Mouse (Mus musculus) CH12F3 (cell line): ENCODE data around the gene Grid1.

ENCODE experiments used
- in situ Hi-C: fragments of 300-500 bp; cut with MboI; formaldehyde crosslinking; loops from 2 replicates; pipeline ENCODE4 v1.14.3; 2020; ENCODE audit warnings: low sequenced_read_pairs

Gene Grid1

GRCm38 (mm10) chr14:35167451-35167850, 347.5 kb downstream of the Grid1 start:
- in situ Hi-C loops: no loop called here

DNA sequence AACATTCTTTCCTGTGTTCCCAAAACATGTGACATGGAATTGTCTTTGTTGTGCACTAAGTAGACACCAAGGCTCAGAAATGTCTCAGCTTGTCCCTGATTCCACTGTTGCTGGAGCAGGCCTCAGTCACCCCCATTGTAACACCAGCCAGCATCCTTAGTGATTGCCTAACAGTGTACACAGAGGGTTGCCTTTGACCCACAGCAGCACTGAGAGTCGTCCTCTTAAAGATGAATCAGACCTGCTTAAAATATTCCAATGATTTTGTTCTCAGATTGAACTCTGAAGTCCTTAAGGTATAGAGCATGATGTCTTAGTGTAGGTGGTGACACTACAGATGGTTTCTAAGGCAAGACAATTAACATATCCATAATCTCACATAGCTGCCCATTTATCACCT, 354.0 kb downstream of the Grid1 start:
- in situ Hi-C loops: no loop called here

GRCm38 (mm10) chr14:35176021-35176420, 356.1 kb downstream of the Grid1 start:
- in situ Hi-C loops: no loop called here

DNA sequence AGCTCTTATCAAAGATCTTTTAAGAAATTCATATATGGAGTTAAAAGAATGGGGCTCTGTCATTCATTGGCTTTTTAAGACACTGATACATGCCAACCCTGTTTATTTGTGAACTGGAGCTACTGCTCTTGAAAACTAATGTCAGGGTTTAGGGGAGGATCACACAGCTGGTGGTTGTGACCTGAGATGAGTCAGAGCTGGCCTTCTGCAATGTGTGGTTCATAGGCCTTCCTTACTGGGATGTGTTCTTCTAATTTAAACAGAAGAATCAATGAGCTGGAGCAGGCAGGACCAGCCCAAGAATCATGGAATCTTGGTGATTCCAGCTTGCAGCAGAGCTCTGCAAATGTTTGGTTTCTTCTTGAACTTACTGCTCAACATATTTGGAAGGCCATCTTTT, 359.2 kb downstream of the Grid1 start:
- in situ Hi-C loops: no loop called here

GRCm38 (mm10) chr14:35185399-35185798, 365.5 kb downstream of the Grid1 start:
- in situ Hi-C loops: no loop called here

GRCm38 (mm10) chr14:35192256-35192655, 372.3 kb downstream of the Grid1 start:
- in situ Hi-C loops: no loop called here

DNA sequence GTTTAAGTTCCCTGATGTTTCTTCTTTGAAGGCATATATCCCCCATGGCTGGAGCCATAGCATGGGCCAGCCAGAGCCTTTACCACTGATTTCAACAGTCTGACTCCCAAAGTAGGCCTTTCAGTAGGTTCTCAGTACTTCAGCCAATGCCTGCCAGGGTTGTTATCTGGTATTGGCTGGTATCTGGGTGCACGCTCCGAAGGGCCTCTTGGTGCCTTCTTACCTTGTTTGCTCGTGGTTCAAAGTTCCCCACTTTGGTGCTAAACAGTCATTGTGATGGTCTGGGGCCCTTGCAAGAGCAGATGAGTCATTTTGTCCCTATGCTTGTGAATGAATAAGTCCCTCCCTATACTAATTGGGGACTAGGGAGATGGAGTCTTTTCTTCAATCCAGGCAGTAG, 377.5 kb downstream of the Grid1 start:
- in situ Hi-C loops: no loop called here

DNA sequence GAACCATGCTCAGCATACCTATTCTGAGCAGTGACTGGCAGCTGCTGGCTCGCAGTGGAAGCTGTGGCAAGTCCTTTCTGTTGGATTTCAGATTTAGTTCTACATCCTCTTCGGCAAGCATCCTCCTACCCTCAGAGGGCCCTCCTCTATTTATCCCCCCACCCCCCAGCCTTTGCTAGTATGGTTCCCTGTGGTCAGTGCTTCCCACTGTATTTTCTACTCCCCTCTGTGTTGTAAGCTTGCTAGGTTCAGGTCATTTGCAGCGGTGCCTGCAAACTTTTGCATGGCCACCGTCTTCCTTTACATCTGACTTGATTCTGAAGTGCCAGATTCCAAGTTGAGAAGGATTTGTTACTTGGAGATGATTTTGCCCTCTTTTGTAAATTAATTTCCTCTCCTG, 378.5 kb downstream of the Grid1 start:
- in situ Hi-C loops: no loop called here

DNA sequence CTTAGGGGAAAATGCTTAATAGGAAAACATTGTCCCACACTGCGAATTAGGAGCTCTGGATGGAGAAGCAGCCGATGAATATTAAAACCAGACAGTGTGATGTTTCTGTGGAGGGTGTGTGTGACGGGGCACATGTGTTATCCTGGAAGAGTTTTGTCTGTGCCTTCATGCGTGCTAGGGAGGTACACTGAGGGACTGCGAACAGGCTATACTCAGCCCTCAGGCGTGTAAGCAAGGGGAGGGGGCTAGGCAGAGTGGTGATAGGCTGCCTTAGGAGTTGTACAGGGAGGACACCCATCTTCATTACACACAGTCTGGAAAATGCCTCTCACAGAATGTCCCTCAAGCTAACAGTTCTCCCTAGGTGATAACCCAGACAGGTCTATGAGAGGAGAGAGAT, 379.0 kb downstream of the Grid1 start:
- in situ Hi-C loops: no loop called here

DNA sequence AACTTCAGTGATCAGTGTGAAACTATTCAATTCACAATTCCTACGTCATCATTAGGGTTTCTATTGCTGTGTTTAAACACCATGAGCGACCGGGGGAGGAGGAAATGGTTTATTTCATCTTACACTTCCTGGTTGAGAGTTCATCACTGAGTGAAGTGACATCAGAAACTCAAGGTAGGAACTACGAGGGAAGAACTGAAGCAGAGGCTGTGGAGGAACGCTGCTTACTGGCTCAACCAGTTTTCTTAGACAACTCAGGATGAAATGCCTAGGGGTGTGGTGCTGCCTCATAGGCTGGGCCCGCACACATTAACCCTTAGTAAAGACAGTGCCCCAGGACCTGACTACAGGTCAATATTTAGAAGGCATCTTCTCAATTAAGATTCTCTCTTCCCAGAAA, 389.5 kb downstream of the Grid1 start:
- in situ Hi-C loops: no loop called here

DNA sequence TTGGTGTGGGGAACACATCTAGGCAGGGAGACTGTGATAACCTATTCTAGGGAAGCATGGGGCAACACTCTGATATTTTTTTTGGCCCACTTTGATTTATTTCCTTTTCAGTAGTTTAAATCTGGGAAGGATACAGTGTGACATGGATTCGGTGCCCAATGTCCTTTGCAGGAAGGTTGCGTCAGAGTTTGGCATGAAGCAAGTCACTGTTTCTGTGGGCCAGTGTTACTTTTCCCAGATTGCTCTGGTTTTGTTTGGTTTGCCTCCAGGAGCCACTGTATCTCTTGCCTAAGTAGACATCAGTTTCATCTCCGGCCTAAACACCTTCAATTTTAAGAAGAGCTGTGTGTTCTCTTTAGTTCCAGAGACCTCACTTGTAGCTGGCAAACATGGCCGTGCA, 399.1 kb downstream of the Grid1 start:
- in situ Hi-C loops: no loop called here

DNA sequence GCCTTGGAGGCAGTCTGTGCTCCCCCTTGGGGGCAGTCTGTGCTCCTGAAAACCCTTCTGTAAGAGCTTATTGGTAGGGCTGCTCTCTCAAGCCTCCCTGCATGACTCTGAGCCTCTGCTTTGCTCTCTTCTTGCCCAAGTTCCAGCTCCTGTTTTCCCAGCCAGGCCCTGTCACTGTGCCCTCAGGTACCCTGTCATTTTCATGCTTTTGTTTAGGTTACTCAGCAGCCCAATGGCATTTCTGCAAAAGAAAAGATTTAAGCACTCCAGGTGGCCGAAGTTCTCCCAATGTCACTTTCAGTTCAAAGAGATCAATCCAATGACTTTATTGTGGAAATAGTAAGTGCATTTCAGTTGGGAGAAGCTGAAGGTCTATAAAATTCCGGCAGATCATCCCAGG, 402.3 kb downstream of the Grid1 start:
- in situ Hi-C loops: no loop called here

DNA sequence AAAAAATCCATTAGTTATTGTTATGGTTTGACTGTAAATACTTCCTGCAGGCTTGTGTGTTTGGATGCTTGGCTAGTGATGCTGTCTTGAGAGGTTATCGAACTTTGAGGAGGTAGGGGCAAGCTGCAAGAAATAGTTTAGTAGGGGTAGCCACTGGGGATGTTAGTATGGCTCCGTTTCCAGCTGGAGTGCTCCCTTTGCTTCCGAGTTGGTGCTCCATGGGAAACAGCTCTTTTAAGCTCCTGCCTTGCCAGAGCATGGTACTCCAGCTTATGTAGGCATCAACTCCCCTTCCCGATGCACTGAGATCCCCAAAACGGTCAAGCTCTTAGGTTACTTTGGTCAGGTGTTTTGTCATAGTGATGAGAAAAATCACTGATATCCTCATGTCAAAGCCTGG, 407.7 kb downstream of the Grid1 start:
- in situ Hi-C loops: no loop called here

DNA sequence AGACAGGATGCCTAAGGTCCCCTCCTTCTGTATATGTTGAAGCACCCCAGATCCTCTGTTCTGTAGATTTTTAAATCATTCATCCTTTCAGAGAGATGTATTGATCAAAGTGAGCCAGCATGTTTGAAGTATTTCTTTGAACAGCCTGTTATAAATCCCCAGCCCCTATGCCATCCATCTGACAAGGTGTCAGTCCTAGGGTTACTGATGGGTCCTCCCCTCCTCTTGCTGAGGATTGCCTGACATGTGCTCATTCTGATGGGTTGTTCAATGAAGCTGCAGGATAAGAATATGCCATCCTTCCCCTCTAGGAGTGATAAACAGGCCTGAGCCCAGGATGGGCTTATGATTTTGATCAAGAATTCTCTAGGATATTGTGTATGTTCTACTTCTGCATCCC, 411.5 kb downstream of the Grid1 start:
- in situ Hi-C loops: no loop called here

- in situ Hi-C loops: no loop called here
Observed at GRCm38 (mm10) chr14:35242882-35243281, 423.0 kb downstream of the Grid1 start.

DNA sequence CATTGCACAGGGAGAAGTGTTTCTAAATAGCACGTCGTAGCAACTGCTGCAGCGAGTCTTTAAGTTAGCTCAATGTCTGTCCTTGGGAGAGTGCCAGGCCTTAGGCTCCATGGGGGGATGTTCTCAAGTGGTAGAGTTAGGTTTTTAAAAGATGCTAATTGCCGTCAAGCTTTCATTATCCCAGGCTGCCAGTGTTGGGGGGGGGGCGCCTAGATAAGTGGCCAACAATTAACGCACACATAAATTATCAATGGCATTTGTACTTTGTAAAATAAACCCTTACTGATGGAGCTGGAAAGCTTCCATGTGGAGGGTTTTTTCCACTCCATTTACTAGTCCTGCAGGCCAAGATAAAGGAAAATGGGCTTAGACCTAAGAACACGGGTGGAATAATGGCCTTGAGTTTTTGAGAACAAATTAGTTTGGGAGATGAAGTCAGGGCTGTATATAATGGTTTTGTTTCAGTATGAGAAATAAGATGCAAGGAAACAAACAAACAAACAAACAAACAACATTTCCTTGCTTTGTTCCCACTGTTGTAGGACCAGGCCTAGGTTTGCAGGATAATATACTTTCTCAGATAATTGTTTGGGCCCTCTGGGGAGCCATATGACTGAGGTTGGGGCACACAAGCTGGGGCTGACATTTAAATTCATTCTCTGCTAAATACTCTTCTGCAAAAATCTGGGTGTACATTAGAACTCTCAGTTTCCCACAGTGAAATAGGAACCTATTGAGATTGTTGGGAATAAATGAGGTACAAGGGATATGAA, 425.1 kb downstream of the Grid1 start:
- in situ Hi-C loops: no loop called here

- in situ Hi-C loops: no loop called here
Observed at GRCm38 (mm10) chr14:35250412-35250811, 430.5 kb downstream of the Grid1 start.

GRCm38 (mm10) chr14:35254477-35254876, 434.6 kb downstream of the Grid1 start:
- in situ Hi-C loops: no loop called here

GRCm38 (mm10) chr14:35270260-35270659, 450.4 kb downstream of the Grid1 start:
- in situ Hi-C loops: no loop called here

GRCm38 (mm10) chr14:35309201-35309600, 489.3 kb downstream of the Grid1 start:
- in situ Hi-C loops: no loop called here

- in situ Hi-C loops: no loop called here
Observed at GRCm38 (mm10) chr14:35313380-35314299, 493.7 kb downstream of the Grid1 start.

DNA sequence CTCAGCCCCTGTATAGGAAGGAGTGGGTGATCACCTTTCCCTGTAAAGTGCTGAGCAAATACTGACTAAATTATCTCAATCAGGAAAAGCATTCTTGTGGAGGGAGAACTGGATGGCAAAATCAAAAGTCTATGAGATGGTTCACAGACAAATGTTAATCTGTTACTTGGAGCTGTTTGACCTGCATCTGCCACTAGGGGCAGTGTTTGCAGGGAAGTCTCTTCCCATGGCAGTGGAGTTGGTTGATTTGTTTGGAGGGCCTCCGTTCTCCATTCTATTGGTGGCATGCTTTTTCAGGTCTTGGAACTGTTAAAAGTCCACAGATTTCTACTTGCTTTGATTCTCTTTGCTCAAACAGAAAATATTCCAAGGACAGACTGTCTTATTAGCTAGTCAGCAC, 506.4 kb downstream of the Grid1 start:
- in situ Hi-C loops: no loop called here
